Mouse (Mus musculus) activated CD4-positive, CD25-positive, alpha-beta regulatory T cell (primary cell): ENCODE measurements around the gene Mgat1. TPM values are rescaled to one million over a fixed set of nuclear protein-coding genes. Genes with fewer than 3 reads are reported as not detected.

ENCODE experiments used
- polyA plus RNA-seq, 2 experiments: library from polyadenylated mRNA; unstranded; fragments of 100-300 nt; shearing (Covaris generic); gene quantifications; one replicate each; pipeline ENCODE4 v1.2.1; 2017

Mgat1 gene
- 100 to 1,000 TPM in 1 of 2 experiments, 10 to 100 TPM in 1; 58.6 to 112 TPM for polyA plus RNA-seq

GRCm38 (mm10) chr11:49243727-49244594 lies at the start of gene Mgat1:
Gene Mgat1, plus strand, starts transcription at chr11:49244191.

GRCm38 (mm10) chr11:49203129-49203768 lies 40.7 kb upstream of the Mgat1 start, which contains the start of gene Zfp62:
Gene Zfp62, plus strand, starts transcription at chr11:49203292.

GRCm38 (mm10) chr11:49278222-49278621 lies 34.2 kb downstream of the Mgat1 start, which contains the start of gene Olfr1393:
Gene Olfr1393, plus strand, starts transcription at chr11:49278304.

GRCm38 (mm10) chr11:49284982-49285381 lies 41.0 kb downstream of the Mgat1 start, which contains the start of gene Olfr1392:
Gene Olfr1392, plus strand, starts transcription at chr11:49285282.

GRCm38 (mm10) chr11:49304441-49304840 lies 60.5 kb downstream of the Mgat1 start, which contains the start of gene Olfr10:
Gene Olfr10, plus strand, starts transcription at chr11:49304741.

Other genes starting within 250 kb of the Mgat1 start
- 10 to 100 TPM; 60.5 to 94.4 TPM for gene 9930111J21Rik2, start 192.9 kb upstream of the Mgat1 start, polyA plus RNA-seq
- 100 to 1,000 TPM; 342 to 358 TPM for gene Tgtp2, start 180.0 kb upstream of the Mgat1 start, polyA plus RNA-seq
- 100 to 1,000 TPM; 570 to 631 TPM for gene Ifi47, start 167.6 kb upstream of the Mgat1 start, polyA plus RNA-seq
- under 1 TPM in 1 of 2 experiments, not detected in 1; 0.06 TPM for gene Olfr1396, start 129.3 kb upstream of the Mgat1 start, polyA plus RNA-seq
- gene Olfr1395, start 101.9 kb upstream of the Mgat1 start, polyA plus RNA-seq = not detected
- gene Olfr1394, start 89.8 kb upstream of the Mgat1 start, polyA plus RNA-seq = not detected
- not detected for gene Btnl9, start 57.0 kb upstream of the Mgat1 start, polyA plus RNA-seq
- 10 to 100 TPM; 49.5 to 55.2 TPM for gene Zfp62, start 40.9 kb upstream of the Mgat1 start, polyA plus RNA-seq
- gene Olfr1393, start 34.1 kb downstream of the Mgat1 start, polyA plus RNA-seq = not detected
- gene Olfr1392, start 41.1 kb downstream of the Mgat1 start, polyA plus RNA-seq = under 1 TPM in 1 of 2 experiments, not detected in 1; 0.05 TPM
- gene Olfr10, start 60.5 kb downstream of the Mgat1 start, polyA plus RNA-seq = not detected
- gene Olfr1391, start 78.6 kb downstream of the Mgat1 start, polyA plus RNA-seq = not detected
- not detected for gene Olfr1390, start 91.0 kb downstream of the Mgat1 start, polyA plus RNA-seq
- not detected for gene Olfr1389, start 178.9 kb downstream of the Mgat1 start, polyA plus RNA-seq
- gene Olfr1388, start 192.4 kb downstream of the Mgat1 start, polyA plus RNA-seq = under 1 TPM in 1 of 2 experiments, not detected in 1; 0.06 TPM
- not detected for gene Olfr1387, start 211.2 kb downstream of the Mgat1 start, polyA plus RNA-seq
- gene Olfr1386, start 220.9 kb downstream of the Mgat1 start, polyA plus RNA-seq = not detected
- under 1 TPM; 0.04 to 0.22 TPM for gene Olfr1385, start 244.9 kb downstream of the Mgat1 start, polyA plus RNA-seq